Mouse (Mus musculus) lung, adult 18-20 months (tissue): ENCODE measurements around the gene Arhgap19.
A peak's percentile ranks its signal among the peaks of the same experiment; 100 is the strongest.

Source experiments
- DNase-seq, 2 experiments: peaks; one replicate each; pipeline ENCODE4 v3.0.0; 2022; ENCODE audit warnings: mixed read lengths in 2 of 2

Arhgap19 gene

GRCm38 (mm10) chr19:41831101-41831570 is 29.3 kb upstream of the Arhgap19 start:
- no peak for DNase-seq

- peak in 1 of 2 experiments; percentile 37 for DNase-seq
These were observed 28.5 kb upstream of the Arhgap19 start for GRCm38 (mm10) chr19:41830106-41831031.

- DNase-seq: peak; percentile 86 to 88
These were observed 27.7 kb upstream of the Arhgap19 start, which contains the start of gene Frat1 for GRCm38 (mm10) chr19:41829381-41830105. Frat1 (plus strand) TSS chr19:41829970.

- no peak for DNase-seq
These were observed 27.1 kb upstream of the Arhgap19 start for GRCm38 (mm10) chr19:41828941-41829340.

- DNase-seq: no peak
These were observed 24.7 kb upstream of the Arhgap19 start for GRCm38 (mm10) chr19:41826529-41826928.

- DNase-seq: no peak
These were observed 23.1 kb upstream of the Arhgap19 start for GRCm38 (mm10) chr19:41824950-41825349.

GRCm38 (mm10) chr19:41822589-41822988 is 20.7 kb upstream of the Arhgap19 start:
- no peak for DNase-seq

GRCm38 (mm10) chr19:41821436-41821835 is 19.6 kb upstream of the Arhgap19 start:
- peak; percentile 32 to 65 for DNase-seq

- DNase-seq: no peak
These were observed 16.9 kb upstream of the Arhgap19 start for GRCm38 (mm10) chr19:41818749-41819148.

GRCm38 (mm10) chr19:41817325-41817724 is 15.5 kb upstream of the Arhgap19 start:
- DNase-seq: peak in 1 of 2 experiments; percentile 18

GRCm38 (mm10) chr19:41816915-41817314 is 15.1 kb upstream of the Arhgap19 start:
- DNase-seq: peak; percentile 34 to 56

GRCm38 (mm10) chr19:41816410-41816809 is 14.6 kb upstream of the Arhgap19 start:
- no peak for DNase-seq

GRCm38 (mm10) chr19:41813374-41813773 is 11.5 kb upstream of the Arhgap19 start:
- no peak for DNase-seq

- no peak for DNase-seq
These were observed 10.7 kb upstream of the Arhgap19 start for GRCm38 (mm10) chr19:41812525-41812924.

GRCm38 (mm10) chr19:41810074-41810473 is 8.2 kb upstream of the Arhgap19 start:
- DNase-seq: peak in 1 of 2 experiments; percentile 11

- no peak for DNase-seq
These were observed 6.3 kb upstream of the Arhgap19 start for GRCm38 (mm10) chr19:41808104-41808634.

- no peak for DNase-seq
These were observed 5.7 kb upstream of the Arhgap19 start for GRCm38 (mm10) chr19:41807497-41807896.

GRCm38 (mm10) chr19:41805831-41806230 is 4.0 kb upstream of the Arhgap19 start:
- DNase-seq: no peak

GRCm38 (mm10) chr19:41803322-41803721 is 1.5 kb upstream of the Arhgap19 start:
- DNase-seq: peak; percentile 17 to 20

- no peak for DNase-seq
These were observed 683 bp downstream of the Arhgap19 start for GRCm38 (mm10) chr19:41800986-41801741.

GRCm38 (mm10) chr19:41800451-41800850 is 1.4 kb downstream of the Arhgap19 start:
- no peak for DNase-seq

- DNase-seq: peak in 1 of 2 experiments; percentile 29
These were observed 4.3 kb downstream of the Arhgap19 start for GRCm38 (mm10) chr19:41797536-41797935.
